19 mouse cellular contexts compared by ENCODE assay signal in the genomic region with DNA sequence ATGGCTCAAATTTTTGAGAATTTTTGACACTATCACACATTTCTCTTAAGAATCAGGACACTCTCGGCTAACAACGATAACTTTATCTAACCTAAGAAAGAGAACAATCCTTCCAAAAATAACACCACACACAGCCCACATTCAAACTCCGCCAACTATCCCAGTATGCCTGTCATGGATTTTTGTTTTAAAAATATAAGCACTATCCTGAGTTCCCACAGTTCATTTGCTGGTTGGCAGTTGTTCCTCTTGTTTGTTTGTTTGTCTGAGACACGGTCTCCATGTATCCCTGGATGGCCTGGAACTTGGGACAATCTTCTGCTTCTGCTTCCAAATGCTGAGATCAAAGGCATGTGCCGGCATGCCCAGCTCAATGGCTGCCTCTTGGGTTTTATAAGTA.
"Had no signal": no experiment of that assay in that cellular context is flagged by ENCODE, and none has a peak within 500 bp of the region (broad histone marks: within the 10 kb centered on the region; RNA-seq: fewer than 3 reads in every experiment).

No protein-coding gene starts in this region.

- H3K4me3 ChIP-seq: heart, adult 2 months; heart, embryonic 13.5 days; heart, embryonic 15.5 days; hindbrain, embryonic 13.5 days; hindbrain, embryonic 15.5 days; kidney, embryonic 15.5 days; limb, embryonic 13.5 days; limb, embryonic 15.5 days; liver, embryonic 12.5 days had no signal

- H3K27ac ChIP-seq: heart, adult 2 months; heart, embryonic 13.5 days; heart, embryonic 15.5 days; hindbrain, embryonic 13.5 days; hindbrain, embryonic 15.5 days; hindbrain, postnatal 0 days; kidney, embryonic 15.5 days; kidney, postnatal 0 days; limb, embryonic 13.5 days; limb, embryonic 15.5 days; liver, embryonic 12.5 days; liver, embryonic 14.5 days had no signal

- DNase-seq: gastrocnemius, postnatal 14 days; gastrocnemius, postnatal 36 days; heart, adult 11 months; heart, adult 2 months; heart, postnatal 36 days; kidney, adult 11 months; kidney, postnatal 36 days; left cerebral cortex, postnatal 4 days had no signal
